Mouse (Mus musculus) midbrain, postnatal 0 days (tissue): ENCODE results near the gene Lmntd1. TPM values are rescaled to one million over a fixed set of nuclear protein-coding genes. Genes with fewer than 3 reads are reported as not detected.

Source experiments
- ATAC-seq: fragments of 200-750 bp; cut with Nextera tagmentation; 2 replicates; pipeline ENCODE4 v1.8.0; 2017; ENCODE audit warnings: moderate number of reproducible peaks, mild to moderate bottlenecking, moderate TSS enrichment, moderate library complexity; ENCODE audit not compliant: low FRiP score
- DNase-seq: peaks from one replicate; pipeline ENCODE4 v3.0.0-alpha.2; 2015; ENCODE audit warnings: low spot score
- H3K27ac ChIP-seq: fragments of 300-500 bp; sonication (generic); 2 replicates; pipeline ENCODE4 v1.5.1; 2014; ENCODE audit warnings: low read depth, mild to moderate bottlenecking, low read length, mixed read lengths
- H3K27me3 ChIP-seq: fragments of 300-500 bp; sonication (generic); 2 replicates; pipeline ENCODE4 v1.6.1; 2014; ENCODE audit warnings: low read length, control low read depth, mixed read lengths; ENCODE audit not compliant: insufficient read depth
- H3K36me3 ChIP-seq: fragments of 300-500 bp; sonication (generic); 2 replicates; pipeline ENCODE4 v1.6.1; 2014; ENCODE audit warnings: low read length, control low read depth, mixed read lengths; ENCODE audit not compliant: insufficient read depth
- H3K4me1 ChIP-seq: fragments of 300-500 bp; sonication (generic); 2 replicates; pipeline ENCODE4 v1.6.1; 2014; ENCODE audit warnings: mild to moderate bottlenecking, control low read depth, antibody characterized with exemption, low read length, mixed read lengths; ENCODE audit not compliant: insufficient read depth
- H3K4me2 ChIP-seq: fragments of 300-500 bp; sonication (generic); 2 replicates; pipeline ENCODE4 v1.6.1; 2014; ENCODE audit warnings: low read depth, mild to moderate bottlenecking, low read length, mixed read lengths; ENCODE audit not compliant: poor library complexity, severe bottlenecking
- H3K4me3 ChIP-seq: fragments of 300-500 bp; sonication (generic); 2 replicates; pipeline ENCODE4 v1.5.1; 2014; ENCODE audit warnings: low read depth, mild to moderate bottlenecking, low read length, moderate library complexity
- H3K9ac ChIP-seq: fragments of 300-500 bp; sonication (generic); replicated peaks from 2 replicates; pipeline ENCODE4 v1.6.1; 2014; ENCODE audit warnings: mild to moderate bottlenecking, low read length, moderate library complexity, mixed read lengths; ENCODE audit not compliant: poor library complexity, severe bottlenecking
- H3K9me3 ChIP-seq: fragments of 300-500 bp; sonication (generic); 2 replicates; pipeline ENCODE4 v1.6.1; 2016; ENCODE audit warnings: low read length, control low read depth
- CTCF ChIP-seq: IDR thresholded peaks from 2 replicates; pipeline ENCODE4 v1.5.1; 2016; ENCODE audit warnings: antibody characterized with exemption, mild to moderate bottlenecking
- WGBS: fragments of 180-500 bp; shearing (Covaris S2); extraction: QIAGEN DNeasy Blood & Tissue Kit; methylation state at CpG from one replicate; pipeline ENCODE4 v1.1.7; 2014; 5-methylcytosine and 5-hydroxymethylcytosine counted together
- polyA plus RNA-seq: library from polyadenylated mRNA; unstranded; fragments of >200 nt; fragmentation: Nextera tagmentation; extraction: Ambion mirVana; gene quantifications from 2 replicates; pipeline ENCODE4 v1.2.1, GENCODE M21; 2015
- total RNA-seq: library from RNA; depleted of rRNA; stranded (reverse); fragments of >200 nt; gene quantifications from 2 replicates; pipeline ENCODE4 v1.2.3, GENCODE M21; 2014

The Lmntd1 gene
- total and polyA plus RNA-seq, 2 experiments from 2014 or later, result 2.0 to 2.7 TPM

GRCm38 (mm10) chr6:145335876-145336768 lies 278.0 kb downstream of the Lmntd1 start:
- ATAC-seq (no peak), DNase-seq (no peak)
- Histone ChIP-seq H3K4me1 (no peaks in the 10 kb centered on the region), H3K9ac (no peak overlapping the region), H3K4me2 (no peak overlapping the region), H3K27me3 (no peaks in the 10 kb centered on the region), H3K9me3 (no peaks in the 10 kb centered on the region), H3K36me3 (no peaks in the 10 kb centered on the region), H3K4me3 (no peak overlapping the region), H3K27ac (no peak overlapping the region)
- 74% methylated on average over 18 of the region's 18 CpGs for WGBS
- no peak for TF ChIP-seq CTCF

DNA sequence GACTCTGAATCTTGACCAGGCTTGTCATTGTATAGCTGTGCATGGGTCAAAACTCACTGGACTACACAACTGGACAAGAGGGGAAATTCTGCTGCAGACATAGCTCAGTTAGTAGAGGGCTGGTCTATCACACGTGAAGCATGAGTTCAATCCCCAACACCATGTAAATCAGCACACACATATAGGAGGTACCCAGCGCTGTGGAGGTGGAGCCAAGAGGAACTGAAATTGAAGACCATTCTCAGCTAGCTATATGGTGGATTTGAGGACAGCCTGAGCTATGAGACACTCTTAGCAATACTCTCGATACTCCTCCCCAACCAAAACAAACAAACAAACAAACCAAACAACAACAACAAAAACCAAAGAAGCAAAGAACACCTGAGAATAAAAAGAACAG lies 279.9 kb downstream of the Lmntd1 start:
- no peak for TF ChIP-seq CTCF
- ATAC-seq, result no peak
- Histone ChIP-seq H3K9me3 (no peaks in the 10 kb centered on the region), H3K27me3 (no peaks in the 10 kb centered on the region), H3K27ac (no peak overlapping the region), H3K4me2 (no peak overlapping the region), H3K9ac (no peak overlapping the region), H3K36me3 (no peaks in the 10 kb centered on the region), H3K4me1 (no peaks in the 10 kb centered on the region), H3K4me3 (no peak overlapping the region)
- WGBS, result 82% methylated on average over 3 of the region's 3 CpGs
- no peak for DNase-seq

- Histone ChIP-seq H3K4me2 (no peak overlapping the region), H3K27ac (no peak overlapping the region), H3K9me3 (no peaks in the 10 kb centered on the region), H3K27me3 (no peaks in the 10 kb centered on the region), H3K36me3 (no peaks in the 10 kb centered on the region), H3K9ac (no peak overlapping the region), H3K4me3 (no peak overlapping the region), H3K4me1 (no peaks in the 10 kb centered on the region)
- DNase-seq, result no peak
- WGBS, result 90% methylated on average over 12 of the region's 12 CpGs
- no peak for ATAC-seq
- no peak for TF ChIP-seq CTCF
Observed at GRCm38 (mm10) chr6:145326141-145326806, 287.8 kb downstream of the Lmntd1 start.

- WGBS, result 70% methylated on average over 6 of the region's 6 CpGs
- no peak for TF ChIP-seq CTCF
- no peak overlapping the region for H3K27ac ChIP-seq
- H3K4me3 ChIP-seq, result no peak overlapping the region
- H3K9ac ChIP-seq, result no peak overlapping the region
- H3K27me3 ChIP-seq, result no peaks in the 10 kb centered on the region
- no peaks in the 10 kb centered on the region for H3K36me3 ChIP-seq
- no peaks in the 10 kb centered on the region for H3K9me3 ChIP-seq
- H3K4me2 ChIP-seq, result no peak overlapping the region
- no peaks in the 10 kb centered on the region for H3K4me1 ChIP-seq
- ATAC-seq, result no peak
- no peak for DNase-seq
Observed at GRCm38 (mm10) chr6:145325095-145325494, 289.0 kb downstream of the Lmntd1 start.

GRCm38 (mm10) chr6:145324470-145324869 lies 289.6 kb downstream of the Lmntd1 start:
- DNase-seq, result no peak
- ATAC-seq, result no peak
- no peak overlapping the region for H3K4me3 ChIP-seq
- no peak overlapping the region for H3K4me2 ChIP-seq
- no peaks in the 10 kb centered on the region for H3K9me3 ChIP-seq
- no peaks in the 10 kb centered on the region for H3K36me3 ChIP-seq
- no peak for TF ChIP-seq CTCF
- no peaks in the 10 kb centered on the region for H3K4me1 ChIP-seq
- no peak overlapping the region for H3K27ac ChIP-seq
- H3K9ac ChIP-seq, result no peak overlapping the region
- H3K27me3 ChIP-seq, result no peaks in the 10 kb centered on the region
- WGBS, result 69% methylated on average over 7 of the region's 7 CpGs

GRCm38 (mm10) chr6:145322246-145322645 lies 291.9 kb downstream of the Lmntd1 start:
- no peak for TF ChIP-seq CTCF
- H3K9ac ChIP-seq, result no peak overlapping the region
- no peaks in the 10 kb centered on the region for H3K9me3 ChIP-seq
- H3K36me3 ChIP-seq, result no peaks in the 10 kb centered on the region
- H3K4me2 ChIP-seq, result no peak overlapping the region
- no peaks in the 10 kb centered on the region for H3K27me3 ChIP-seq
- 84% methylated on average over 7 of the region's 7 CpGs for WGBS
- ATAC-seq (no peak), DNase-seq (no peak)
- no peak overlapping the region for H3K4me3 ChIP-seq
- no peak overlapping the region for H3K27ac ChIP-seq
- no peaks in the 10 kb centered on the region for H3K4me1 ChIP-seq
